Mouse (Mus musculus) midbrain, postnatal 0 days (tissue): ENCODE data around the gene Grk5. TPM values are rescaled to one million over a fixed set of nuclear protein-coding genes. Genes with fewer than 3 reads are reported as not detected.

Source experiments
- ATAC-seq: fragments of 200-750 bp; cut with Nextera tagmentation; 2 replicates; pipeline ENCODE4 v1.8.0; 2017; ENCODE audit warnings: moderate number of reproducible peaks, mild to moderate bottlenecking, moderate TSS enrichment, moderate library complexity; ENCODE audit not compliant: low FRiP score
- DNase-seq: peaks from one replicate; pipeline ENCODE4 v3.0.0-alpha.2; 2015; ENCODE audit warnings: low spot score
- H3K27ac ChIP-seq: fragments of 300-500 bp; sonication (generic); 2 replicates; pipeline ENCODE4 v1.5.1; 2014; ENCODE audit warnings: low read depth, mild to moderate bottlenecking, low read length, mixed read lengths
- H3K27me3 ChIP-seq: fragments of 300-500 bp; sonication (generic); 2 replicates; pipeline ENCODE4 v1.6.1; 2014; ENCODE audit warnings: low read length, control low read depth, mixed read lengths; ENCODE audit not compliant: insufficient read depth
- H3K36me3 ChIP-seq: fragments of 300-500 bp; sonication (generic); 2 replicates; pipeline ENCODE4 v1.6.1; 2014; ENCODE audit warnings: low read length, control low read depth, mixed read lengths; ENCODE audit not compliant: insufficient read depth
- H3K4me1 ChIP-seq: fragments of 300-500 bp; sonication (generic); 2 replicates; pipeline ENCODE4 v1.6.1; 2014; ENCODE audit warnings: mild to moderate bottlenecking, control low read depth, antibody characterized with exemption, low read length, mixed read lengths; ENCODE audit not compliant: insufficient read depth
- H3K4me2 ChIP-seq: fragments of 300-500 bp; sonication (generic); 2 replicates; pipeline ENCODE4 v1.6.1; 2014; ENCODE audit warnings: low read depth, mild to moderate bottlenecking, low read length, mixed read lengths; ENCODE audit not compliant: poor library complexity, severe bottlenecking
- H3K4me3 ChIP-seq: fragments of 300-500 bp; sonication (generic); 2 replicates; pipeline ENCODE4 v1.5.1; 2014; ENCODE audit warnings: low read depth, mild to moderate bottlenecking, low read length, moderate library complexity
- H3K9ac ChIP-seq: fragments of 300-500 bp; sonication (generic); replicated peaks from 2 replicates; pipeline ENCODE4 v1.6.1; 2014; ENCODE audit warnings: mild to moderate bottlenecking, low read length, moderate library complexity, mixed read lengths; ENCODE audit not compliant: poor library complexity, severe bottlenecking
- H3K9me3 ChIP-seq: fragments of 300-500 bp; sonication (generic); 2 replicates; pipeline ENCODE4 v1.6.1; 2016; ENCODE audit warnings: low read length, control low read depth
- CTCF ChIP-seq: IDR thresholded peaks from 2 replicates; pipeline ENCODE4 v1.5.1; 2016; ENCODE audit warnings: antibody characterized with exemption, mild to moderate bottlenecking
- WGBS: fragments of 180-500 bp; shearing (Covaris S2); extraction: QIAGEN DNeasy Blood & Tissue Kit; methylation state at CpG from one replicate; pipeline ENCODE4 v1.1.7; 2014; 5-methylcytosine and 5-hydroxymethylcytosine counted together
- polyA plus RNA-seq: library from polyadenylated mRNA; unstranded; fragments of >200 nt; fragmentation: Nextera tagmentation; extraction: Ambion mirVana; gene quantifications from 2 replicates; pipeline ENCODE4 v1.2.1, GENCODE M21; 2015
- total RNA-seq: library from RNA; depleted of rRNA; stranded (reverse); fragments of >200 nt; gene quantifications from 2 replicates; pipeline ENCODE4 v1.2.3, GENCODE M21; 2014

Grk5 gene
- total and polyA plus RNA-seq, 2 experiments from 2014 or later: 2.1 to 10.6 TPM

GRCm38 (mm10) chr19:60903139-60903538 lies 13.6 kb downstream of the Grk5 start:
- WGBS: 75% methylated on average over 1 of the region's 1 CpGs
- ATAC-seq (no peak), DNase-seq (no peak)
- Histone ChIP-seq H3K4me1 (no peaks in the 10 kb centered on the region), H3K4me3 (no peak overlapping the region), H3K27me3 (no peaks in the 10 kb centered on the region), H3K27ac (no peak overlapping the region), H3K4me2 (no peak overlapping the region), H3K36me3 (no peaks in the 10 kb centered on the region), H3K9me3 (no peaks in the 10 kb centered on the region), H3K9ac (no peak overlapping the region)
- TF ChIP-seq CTCF: no peak

DNA sequence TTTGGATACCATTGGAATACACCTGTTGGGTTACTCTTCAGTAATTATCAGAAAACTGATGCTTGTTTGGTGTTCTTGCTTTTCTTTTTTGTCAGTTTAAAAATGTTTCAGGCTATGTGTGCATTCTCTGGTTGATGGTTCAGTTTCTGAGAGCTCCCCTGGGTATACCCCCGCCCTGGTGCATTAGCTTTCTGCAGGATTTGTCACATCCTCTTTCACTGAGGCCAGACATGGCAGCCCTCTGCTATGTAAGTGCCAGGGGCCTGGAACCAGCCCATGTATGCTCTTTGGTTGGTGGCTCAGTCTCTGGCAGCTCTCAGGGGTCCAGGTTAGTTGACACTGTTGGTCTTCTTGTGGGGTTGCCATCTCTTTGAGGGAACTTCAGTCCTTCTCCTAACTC lies 14.4 kb downstream of the Grk5 start:
- Histone ChIP-seq H3K27me3 (no peaks in the 10 kb centered on the region), H3K27ac (no peak overlapping the region), H3K4me1 (no peaks in the 10 kb centered on the region), H3K4me3 (no peak overlapping the region), H3K9ac (no peak overlapping the region), H3K36me3 (no peaks in the 10 kb centered on the region), H3K4me2 (no peak overlapping the region), H3K9me3 (no peaks in the 10 kb centered on the region)
- DNase-seq (no peak), ATAC-seq (no peak)
- no peak for TF ChIP-seq CTCF
- 88% methylated on average over 1 of the region's 1 CpGs for WGBS

DNA sequence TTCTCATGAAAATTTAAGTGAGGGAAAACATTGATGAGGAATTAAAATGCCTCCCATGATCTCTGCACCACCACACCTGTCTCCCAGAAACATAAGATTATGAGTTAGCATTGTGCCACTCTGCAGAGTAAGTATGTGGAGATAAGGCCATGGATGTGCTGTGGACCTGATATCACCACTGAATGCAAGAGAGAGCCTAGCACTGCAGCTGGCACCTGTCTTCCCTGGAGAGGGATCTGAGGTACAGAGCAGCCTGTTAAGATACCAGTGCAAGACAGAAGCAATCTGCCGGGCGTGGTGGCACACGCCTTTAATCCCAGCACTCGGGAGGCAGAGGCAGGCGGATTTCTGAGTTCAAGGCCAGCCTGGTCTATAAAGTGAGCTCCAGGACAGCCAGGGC lies 15.9 kb downstream of the Grk5 start:
- DNase-seq (no peak), ATAC-seq (no peak)
- no peak overlapping the region for H3K4me3 ChIP-seq
- 96% methylated on average over 5 of the region's 5 CpGs for WGBS
- H3K9ac ChIP-seq: no peak overlapping the region
- H3K9me3 ChIP-seq: no peaks in the 10 kb centered on the region
- TF ChIP-seq CTCF: no peak
- H3K4me2 ChIP-seq: no peak overlapping the region
- H3K27me3 ChIP-seq: no peaks in the 10 kb centered on the region
- no peaks in the 10 kb centered on the region for H3K4me1 ChIP-seq
- H3K27ac ChIP-seq: no peak overlapping the region
- no peaks in the 10 kb centered on the region for H3K36me3 ChIP-seq

- Histone ChIP-seq H3K4me1 (no peaks in the 10 kb centered on the region), H3K9me3 (no peaks in the 10 kb centered on the region), H3K4me2 (no peak overlapping the region), H3K4me3 (no peak overlapping the region), H3K36me3 (no peaks in the 10 kb centered on the region), H3K27ac (no peak overlapping the region), H3K27me3 (no peaks in the 10 kb centered on the region), H3K9ac (no peak overlapping the region)
- no peak for TF ChIP-seq CTCF
- DNase-seq (no peak), ATAC-seq (no peak)
Observed at GRCm38 (mm10) chr19:60910304-60910703, 20.8 kb downstream of the Grk5 start.

GRCm38 (mm10) chr19:60911653-60912052 lies 22.1 kb downstream of the Grk5 start:
- TF ChIP-seq CTCF: no peak
- Histone ChIP-seq H3K4me3 (no peak overlapping the region), H3K9ac (no peak overlapping the region), H3K4me2 (no peak overlapping the region), H3K27me3 (no peaks in the 10 kb centered on the region), H3K9me3 (no peaks in the 10 kb centered on the region), H3K36me3 (no peaks in the 10 kb centered on the region), H3K27ac (no peak overlapping the region), H3K4me1 (no peaks in the 10 kb centered on the region)
- ATAC-seq (no peak), DNase-seq (no peak)
- WGBS: 71% methylated on average over 2 of the region's 2 CpGs

DNA sequence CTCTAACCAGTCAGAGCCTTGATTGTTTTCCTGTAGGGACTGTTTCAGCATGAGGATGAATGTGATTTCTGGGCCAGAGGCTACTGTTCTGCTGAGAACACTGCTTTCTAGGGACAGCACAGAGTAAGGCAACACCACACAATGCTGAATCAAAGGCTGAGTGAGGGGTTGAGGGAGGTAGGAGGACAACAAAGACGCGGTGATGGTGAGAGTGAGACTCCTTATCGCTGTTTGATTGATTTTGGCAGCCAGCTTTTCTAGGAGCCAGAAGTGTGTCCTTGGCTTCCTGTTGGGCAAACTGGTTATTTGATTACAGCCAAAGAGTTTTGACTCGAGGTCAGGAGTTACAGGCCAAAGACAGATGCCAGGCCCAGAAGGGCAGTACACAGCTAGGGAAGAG lies 25.7 kb downstream of the Grk5 start:
- Histone ChIP-seq H3K4me2 (no peak overlapping the region), H3K9ac (no peak overlapping the region), H3K4me3 (no peak overlapping the region), H3K4me1 (no peaks in the 10 kb centered on the region), H3K27me3 (no peaks in the 10 kb centered on the region), H3K9me3 (no peaks in the 10 kb centered on the region), H3K27ac (no peak overlapping the region), H3K36me3 (no peaks in the 10 kb centered on the region)
- no peak for DNase-seq
- TF ChIP-seq CTCF: no peak
- ATAC-seq: no peak
- 67% methylated on average over 4 of the region's 4 CpGs for WGBS

DNA sequence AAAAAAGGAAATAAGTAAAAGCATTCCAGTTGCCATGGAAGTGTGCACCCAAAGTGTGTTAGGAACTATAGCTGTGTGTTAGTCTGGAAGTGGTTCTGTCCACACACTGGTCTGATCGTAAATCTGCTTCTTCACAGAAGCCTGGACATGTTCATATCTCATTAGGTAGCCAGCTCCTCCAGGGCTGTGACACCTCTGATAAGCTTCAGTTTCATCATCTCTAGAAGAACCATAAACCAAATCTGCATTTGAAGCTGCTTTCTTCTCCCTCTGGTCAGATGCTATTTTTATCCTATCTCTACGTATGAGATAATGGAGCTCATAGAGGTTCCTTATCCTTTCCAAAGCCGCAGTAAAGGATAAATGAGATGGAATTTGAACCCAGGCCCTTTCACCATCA lies 26.3 kb downstream of the Grk5 start:
- no peaks in the 10 kb centered on the region for H3K4me1 ChIP-seq
- no peaks in the 10 kb centered on the region for H3K9me3 ChIP-seq
- H3K4me2 ChIP-seq: no peak overlapping the region
- no peak overlapping the region for H3K4me3 ChIP-seq
- H3K9ac ChIP-seq: no peak overlapping the region
- H3K36me3 ChIP-seq: no peaks in the 10 kb centered on the region
- H3K27ac ChIP-seq: no peak overlapping the region
- no peaks in the 10 kb centered on the region for H3K27me3 ChIP-seq
- 84% methylated on average over 3 of the region's 3 CpGs for WGBS
- DNase-seq (no peak), ATAC-seq (no peak)
- no peak for TF ChIP-seq CTCF
